Mouse (Mus musculus) gastrocnemius, postnatal 4 days (tissue): ENCODE measurements around the gene Ism2. TPM values are rescaled to one million over a fixed set of nuclear protein-coding genes. Genes with fewer than 3 reads are reported as not detected.
"Not testable (repeated sequence)": the region's sequence is repeated elsewhere in the genome, so short reads cannot be mapped to it uniquely, and the experiment has no call there.

Source experiments
- DNase-seq, 2 experiments: peaks; one replicate each; pipeline ENCODE4 v3.0.0; 2021 to 2022; ENCODE audit warnings: low spot score in 2 of 2, mixed read lengths in 2 of 2
- long read RNA-seq, 2 experiments: library from polyadenylated mRNA; stranded (forward); transcript quantifications; one replicate each; pipeline ENCODE4 v2.0.0; 2021
- total RNA-seq, 2 experiments: library from RNA; stranded (reverse); gene quantifications; 2 replicates each; pipeline ENCODE4 v1.2.3; 2021

The Ism2 gene
- total RNA-seq: under 1 TPM; 0.25 to 0.41 TPM
- long read RNA-seq, experiment 1: 0 reads
- long read RNA-seq, experiment 2, partial matches to known transcripts: 0 of 2 reads
- long read RNA-seq, experiment 2, other reads (novel, unspliced or antisense): 0 of 2 reads

DNA sequence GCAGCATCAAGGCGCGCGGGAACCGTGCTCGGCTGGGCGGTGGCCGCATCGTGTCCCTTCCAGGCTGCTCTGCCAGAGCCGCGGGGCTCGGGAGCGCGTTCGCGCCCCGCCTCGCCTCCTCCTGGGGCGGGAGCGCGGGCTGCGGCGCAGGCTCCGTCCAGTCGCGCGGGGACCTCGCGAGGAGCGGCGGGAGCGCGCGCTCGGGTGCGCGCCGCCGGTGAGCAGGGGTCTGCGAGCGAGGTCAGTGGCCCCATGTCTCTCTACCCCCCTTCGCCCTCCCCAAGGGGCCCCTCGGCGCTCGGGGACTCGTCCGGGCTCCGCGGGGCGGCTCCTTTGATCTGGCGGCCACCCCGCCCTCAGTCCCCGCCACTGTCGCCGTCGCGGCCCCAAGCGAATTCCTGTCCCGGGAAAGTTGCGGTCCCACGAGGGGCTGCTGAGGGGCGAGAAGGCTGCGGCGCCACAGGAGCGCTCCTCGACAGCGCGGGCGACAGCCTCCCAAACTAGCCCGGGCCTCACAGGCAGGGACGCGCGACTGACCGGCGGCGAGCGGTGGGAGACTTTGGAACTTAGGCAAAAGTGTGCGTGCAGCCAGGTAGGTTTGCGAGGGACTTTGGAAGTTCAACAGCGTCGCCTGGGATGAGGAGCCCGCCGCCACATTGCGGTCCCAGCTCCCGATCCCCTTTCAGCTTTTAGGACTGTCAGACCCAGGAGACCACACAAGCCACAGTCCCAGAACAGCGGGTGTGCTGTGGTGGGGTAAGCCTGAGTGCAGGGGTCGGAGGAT is at the start of gene Ism2:
Ism2 (minus strand) TSS at position 49 of the 784 bp plus-strand sequence.
- DNase-seq: peak in 1 of 2 experiments; percentile 41

GRCm38 (mm10) chr12:87348029-87348428 is 48.5 kb upstream of the Ism2 start:
- DNase-seq: no peak

- no peak for DNase-seq
Measured at GRCm38 (mm10) chr12:87347511-87347910, 48.0 kb upstream of the Ism2 start.

GRCm38 (mm10) chr12:87343084-87343605 is 43.6 kb upstream of the Ism2 start:
- no peak for DNase-seq

GRCm38 (mm10) chr12:87338082-87338481 is 38.6 kb upstream of the Ism2 start:
- DNase-seq: no peak

GRCm38 (mm10) chr12:87334886-87335285 is 35.4 kb upstream of the Ism2 start:
- no peak for DNase-seq

GRCm38 (mm10) chr12:87333794-87334193 is 34.3 kb upstream of the Ism2 start:
- DNase-seq: no peak

- DNase-seq: no peak
Measured at GRCm38 (mm10) chr12:87332511-87332910, 33.0 kb upstream of the Ism2 start.

DNA sequence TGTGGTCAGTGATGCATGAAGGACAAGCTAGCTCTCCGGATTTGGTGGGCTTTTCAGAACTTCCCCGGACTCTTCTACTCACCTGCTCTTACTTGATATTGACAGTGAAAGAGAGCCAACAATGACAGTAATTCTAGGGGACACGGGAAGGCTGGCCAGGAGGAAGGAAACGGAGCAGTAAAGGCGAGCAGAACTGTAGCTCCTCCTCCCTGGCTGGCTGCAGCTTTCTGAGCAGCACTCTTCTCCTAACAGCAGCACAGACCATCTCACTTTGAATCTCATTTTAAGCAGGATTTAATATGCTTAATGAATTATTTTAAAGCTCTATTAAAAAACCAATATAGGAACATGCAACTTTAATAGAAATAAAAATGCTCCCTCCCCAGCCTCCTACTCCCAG is 32.4 kb upstream of the Ism2 start:
- DNase-seq: no peak

GRCm38 (mm10) chr12:87331053-87331456 is 31.6 kb upstream of the Ism2 start:
- no peak for DNase-seq

DNA sequence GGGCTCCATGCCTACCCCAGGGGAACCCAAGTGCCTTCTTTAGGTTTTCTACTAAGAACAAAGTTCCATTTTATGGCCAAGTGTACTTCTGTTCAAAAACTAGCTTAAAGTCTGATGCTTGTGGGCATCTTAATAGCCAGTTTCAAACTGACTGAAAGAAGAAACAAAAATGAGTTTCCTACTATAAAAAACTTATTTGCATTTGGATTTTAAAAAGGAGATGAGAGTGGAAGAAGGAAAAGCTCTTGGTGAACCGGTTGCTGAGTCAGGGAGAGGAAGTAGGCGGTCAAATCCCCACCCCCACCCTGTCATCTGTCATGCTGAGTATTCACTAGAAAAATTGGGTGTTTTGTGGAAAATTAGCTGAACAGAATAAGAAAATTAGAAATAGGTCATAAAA is 30.7 kb upstream of the Ism2 start:
- DNase-seq: no peak

DNA sequence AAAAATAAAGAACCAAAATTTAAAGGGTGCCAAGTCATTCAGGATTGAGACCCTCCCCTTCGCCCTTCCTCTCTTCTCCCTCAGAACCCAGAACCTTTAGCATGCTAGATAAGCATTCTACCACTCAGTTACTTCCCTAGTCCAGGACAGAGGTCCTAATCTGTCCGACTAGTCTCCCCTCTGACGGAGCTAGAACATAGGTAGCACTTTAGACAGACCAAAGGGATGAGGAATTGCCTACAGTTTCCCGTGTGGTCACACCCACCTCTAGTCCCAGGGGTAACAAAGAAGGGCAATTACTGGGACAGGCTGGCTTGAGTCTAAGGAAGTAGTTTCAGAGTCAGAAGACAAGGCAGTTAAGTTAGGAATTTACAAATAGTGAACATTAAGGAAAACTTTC is 28.5 kb upstream of the Ism2 start:
- no peak for DNase-seq

- no peak for DNase-seq
Measured at GRCm38 (mm10) chr12:87327610-87328009, 28.1 kb upstream of the Ism2 start.

DNA sequence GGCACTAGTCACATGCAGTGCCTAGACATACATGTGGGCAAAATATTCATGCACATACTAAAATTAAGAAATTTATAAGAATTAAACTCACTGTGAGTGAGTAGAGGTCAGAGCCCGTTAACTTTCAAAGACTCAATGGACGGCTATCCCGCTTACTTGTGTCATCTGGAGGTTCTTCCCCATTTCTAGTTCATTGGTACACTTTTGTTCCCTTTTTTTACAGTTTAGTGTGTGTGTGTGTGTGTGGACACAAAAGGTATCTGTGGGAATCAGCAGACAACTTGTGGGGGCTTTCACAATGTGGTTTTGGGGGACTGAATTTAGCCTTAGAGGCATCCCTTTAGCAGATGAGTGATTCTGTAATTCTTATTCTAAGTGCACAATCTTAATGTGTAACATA is 25.9 kb upstream of the Ism2 start:
- no peak for DNase-seq

DNA sequence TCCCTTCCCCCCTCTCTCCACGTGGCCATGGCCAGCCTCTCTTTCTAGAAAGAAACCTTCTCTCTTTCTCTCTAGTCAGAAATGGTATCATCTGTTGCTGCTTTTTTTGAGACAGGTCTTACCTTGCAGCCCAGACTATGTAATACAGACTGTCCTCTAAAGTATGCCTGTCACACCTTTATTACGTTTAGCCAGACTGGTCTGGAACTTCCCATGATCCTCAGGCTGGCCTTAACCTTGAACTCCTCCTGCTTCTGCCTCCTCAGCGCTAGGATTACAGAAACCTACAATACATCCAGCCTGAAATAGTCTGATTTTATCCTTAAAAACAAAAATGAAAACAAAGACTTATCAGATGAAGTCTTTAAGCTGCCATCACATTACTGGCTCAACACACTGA is 19.7 kb upstream of the Ism2 start:
- no peak for DNase-seq

GRCm38 (mm10) chr12:87317951-87318350 is 18.4 kb upstream of the Ism2 start:
- no peak for DNase-seq

DNA sequence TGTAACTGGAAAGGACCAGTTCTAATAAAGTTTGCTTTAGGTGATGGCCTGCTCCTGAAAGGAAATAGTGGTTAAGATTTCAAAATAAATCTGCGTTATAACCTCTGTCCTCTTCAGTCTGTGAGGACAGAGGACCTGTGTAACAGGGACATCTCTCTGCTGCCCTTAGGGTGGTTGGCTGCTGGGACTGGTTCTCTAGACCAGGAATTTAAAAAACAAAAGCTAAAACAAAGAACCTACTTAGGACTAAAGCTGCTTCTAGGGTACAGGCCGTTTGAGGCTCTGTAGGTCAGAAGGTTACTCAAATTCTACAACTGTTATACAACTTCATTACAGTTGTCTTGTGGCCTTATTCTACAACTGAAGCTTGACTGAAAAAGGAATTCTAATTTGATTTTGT is 13.6 kb upstream of the Ism2 start:
- DNase-seq: no peak

- not testable (repeated sequence) for DNase-seq
Measured at GRCm38 (mm10) chr12:87306584-87306844, 7.0 kb upstream of the Ism2 start.

DNA sequence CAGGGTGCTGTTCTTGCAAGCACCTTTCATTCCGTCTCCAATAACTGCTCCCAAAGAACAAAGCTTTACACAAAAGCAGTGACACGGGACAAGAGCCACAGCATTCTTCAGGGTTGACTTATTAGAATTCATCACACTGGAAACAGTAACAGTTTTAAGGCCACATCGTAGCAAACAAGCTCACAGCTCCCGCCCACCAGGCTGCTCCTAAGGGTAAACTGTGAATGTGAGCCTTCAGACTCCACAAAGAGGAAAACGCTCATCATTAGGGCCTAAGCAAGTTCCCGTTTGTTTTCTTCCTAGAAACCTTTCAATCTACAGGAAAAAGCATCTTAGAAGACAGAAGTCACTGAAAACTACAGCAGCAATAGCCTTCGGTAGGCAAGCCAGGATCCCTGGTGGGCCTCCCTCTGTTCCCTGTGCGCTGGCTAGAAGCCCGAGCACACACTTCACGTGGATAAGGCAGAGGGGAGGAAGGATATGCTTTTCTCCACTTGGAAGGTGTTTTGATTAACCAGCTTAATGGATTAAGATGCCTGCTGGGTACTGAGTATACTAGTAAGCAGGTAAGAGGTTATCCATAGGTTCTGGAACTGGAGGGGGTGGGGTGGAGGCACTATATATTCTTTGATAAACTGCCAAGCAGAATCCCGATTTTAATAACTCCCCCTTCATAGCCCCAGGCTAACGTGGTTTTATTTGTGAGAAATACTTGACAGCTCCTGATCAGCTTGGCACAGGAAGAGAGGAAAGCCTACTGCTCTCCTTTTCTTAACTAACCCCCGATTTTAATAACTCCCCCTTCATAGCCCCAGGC is 6.5 kb upstream of the Ism2 start:
- DNase-seq: no peak

DNA sequence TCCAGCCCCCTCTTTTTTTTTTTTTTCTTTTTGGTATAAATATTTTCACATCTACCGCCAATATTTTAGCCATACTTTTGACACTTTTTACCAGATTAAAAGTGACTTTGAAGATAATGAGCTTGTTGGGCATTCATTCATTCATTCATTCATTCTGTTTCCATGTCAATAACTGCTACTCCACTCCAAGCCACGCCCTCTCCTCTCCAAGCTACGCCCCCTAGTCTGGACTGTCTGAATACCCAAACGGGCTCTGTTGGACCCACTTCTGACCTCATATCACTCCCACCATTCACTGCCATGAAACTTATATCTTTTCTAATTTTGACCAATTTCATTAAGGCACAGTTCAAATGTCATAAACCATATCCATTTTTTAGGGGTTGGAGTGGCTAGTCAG is 1.7 kb upstream of the Ism2 start:
- no peak for DNase-seq

DNA sequence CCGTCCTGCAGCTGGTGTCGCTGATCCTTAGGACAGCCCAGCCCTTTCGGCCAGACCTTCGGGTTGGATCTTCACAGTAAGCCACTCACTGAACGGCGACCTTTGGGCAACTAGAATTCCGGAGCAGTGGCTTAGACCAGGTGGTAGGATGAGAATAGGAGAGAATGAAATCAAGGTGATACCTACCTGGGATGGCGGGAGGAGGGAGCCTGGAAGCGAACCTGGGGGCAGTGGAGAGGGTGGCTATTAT is 861 bp upstream of the Ism2 start:
- DNase-seq: no peak

DNA sequence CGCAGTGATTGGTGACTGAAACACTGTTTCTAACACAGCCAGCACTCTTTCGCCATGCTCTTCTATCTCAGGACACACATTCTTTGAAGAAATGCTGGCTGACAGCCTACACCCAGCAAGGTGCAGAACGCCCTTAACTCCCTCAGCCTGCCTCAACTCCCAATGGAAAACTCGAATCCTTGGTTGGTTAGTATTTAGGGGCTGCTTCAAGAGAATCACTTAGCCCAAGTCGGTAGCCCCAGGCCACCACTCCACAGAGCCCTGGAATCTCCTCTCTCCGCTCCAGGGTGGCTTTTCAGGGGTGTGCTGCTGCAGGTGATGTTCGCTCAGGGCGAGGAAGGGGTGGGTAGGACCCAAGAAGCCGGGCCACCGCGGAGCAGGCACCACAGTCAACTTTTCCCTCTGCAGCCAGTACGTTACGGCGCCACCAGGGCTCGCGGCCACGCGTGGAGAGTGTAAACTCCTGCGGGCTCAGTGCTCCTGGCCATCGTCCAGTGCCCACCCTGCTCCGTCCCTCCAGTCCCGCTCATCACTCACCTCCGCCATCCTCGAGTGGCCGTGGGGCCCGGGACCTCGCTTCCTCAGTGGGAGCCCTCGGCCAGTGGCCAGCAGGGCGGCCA is 358 bp downstream of the Ism2 start:
- no peak for DNase-seq
